Comparison of ENCODE assay signal across 8 mouse cellular contexts in genomic region chr15:78174887-78175245, GRCm38 (mm10). TPM values are rescaled to one million over a fixed set of nuclear protein-coding genes. Genes with fewer than 3 reads are reported as not detected.
DNase-seq lines count a peak whose midpoint lies in the region; ATAC-seq and TF ChIP-seq lines count a peak whose summit lies in the region.

No protein-coding gene starts in this region.

- peak overlapping the region; percentile 47 for H3K4me3 ChIP-seq in heart, embryonic 12.5 days
- H3K4me3 ChIP-seq in G1E (ENCODE audit: low read depth, low read length) = peak overlapping the region; percentile 90
- peak overlapping the region; percentile 84 for H3K4me3 ChIP-seq in hindbrain, embryonic 10.5 days
- H3K4me3 ChIP-seq in midbrain, embryonic 10.5 days = peak overlapping the region; percentile 79

- H3K9ac ChIP-seq in heart, embryonic 12.5 days = 0 out of 2 replicates have a peak overlapping the region, but pooled peaks have one; percentile 60

- WGBS in heart, embryonic 12.5 days = 73% methylated on average over 6 of the region's 6 CpGs
- WGBS in hindbrain, embryonic 10.5 days = 77% methylated on average over 6 of the region's 6 CpGs
- 76% methylated on average over 6 of the region's 6 CpGs for WGBS in midbrain, embryonic 10.5 days

- TF ChIP-seq CTCF in G1E (IDR thresholded peaks at IDR 0.05; ENCODE audit: low read depth, low read length) = no peak

- no peak for DNase-seq in heart, postnatal 10 days
- no peak for DNase-seq in G1E (ENCODE audit: low spot score)
- no peak for DNase-seq in hindbrain, embryonic 10.5 days (ENCODE audit: low spot score)
- DNase-seq in midbrain, embryonic 10.5 days (ENCODE audit: low spot score) = no peak
- DNase-seq in layer of hippocampus, postnatal 36 days = no peak
- DNase-seq in embryo, embryonic 10.5 days (ENCODE audit: low spot score) = no peak
- no peak for DNase-seq in cerebellum, adult 8-10 months

- no peak for ATAC-seq in heart, embryonic 12.5 days (ENCODE audit: insufficient number of reproducible peaks, low FRiP score)
- no peak for ATAC-seq in G1E (ENCODE audit: extremely low read depth, insufficient number of reproducible peaks, low FRiP score, poor library complexity, severe bottlenecking)

- H3K36me3 ChIP-seq in heart, embryonic 12.5 days = no peaks in the 10 kb centered on the region
- H3K36me3 ChIP-seq in G1E (replicated peaks) = peaks cover 26% of the 10 kb centered on the region
- 0 out of 2 replicates have a peak, but pooled peaks cover 8% of the 10 kb centered on the region for H3K36me3 ChIP-seq in hindbrain, embryonic 10.5 days
- peaks cover 10% of the 10 kb centered on the region for H3K36me3 ChIP-seq in midbrain, embryonic 10.5 days

- peaks cover 16% of the 10 kb centered on the region for H3K27me3 ChIP-seq in heart, embryonic 12.5 days (replicated peaks)
- peaks cover 13% of the 10 kb centered on the region for H3K27me3 ChIP-seq in G1E (ENCODE audit: insufficient read depth, low read length)
- H3K27me3 ChIP-seq in hindbrain, embryonic 10.5 days (ENCODE audit: insufficient read depth, poor library complexity, severe bottlenecking) = no peaks in the 10 kb centered on the region
- no peaks in the 10 kb centered on the region for H3K27me3 ChIP-seq in midbrain, embryonic 10.5 days (ENCODE audit: low read depth, poor library complexity, severe bottlenecking)

- intact Hi-C loops in heart, postnatal 10 days (cut with DNase I) = loop anchor here (5.0 kb wide), 3 partner anchors 203 to 357 kb away; partner anchors contain the start of genes C1qtnf6 and Eif3d

- H3K27ac ChIP-seq in heart, embryonic 12.5 days (ENCODE audit: poor library complexity, severe bottlenecking) = no peak overlapping the region
- H3K27ac ChIP-seq in hindbrain, embryonic 10.5 days = peak overlapping the region; percentile 88
- peak overlapping the region; percentile 90 for H3K27ac ChIP-seq in midbrain, embryonic 10.5 days (replicated peaks)

- H3K4me2 ChIP-seq in heart, embryonic 12.5 days = peak overlapping the region; percentile 90

- H3K9me3 ChIP-seq in heart, embryonic 12.5 days (replicated peaks) = no peaks in the 10 kb centered on the region
- no peaks in the 10 kb centered on the region for H3K9me3 ChIP-seq in G1E (replicated peaks)
- H3K9me3 ChIP-seq in hindbrain, embryonic 10.5 days = no peaks in the 10 kb centered on the region
- H3K9me3 ChIP-seq in midbrain, embryonic 10.5 days (replicated peaks) = no peaks in the 10 kb centered on the region

- H3K4me1 ChIP-seq in heart, embryonic 12.5 days (replicated peaks) = peaks cover 17% of the 10 kb centered on the region
- peaks cover 45% of the 10 kb centered on the region for H3K4me1 ChIP-seq in G1E (ENCODE audit: insufficient read depth, low read depth, low read length)
- peaks cover 52% of the 10 kb centered on the region for H3K4me1 ChIP-seq in hindbrain, embryonic 10.5 days (replicated peaks)
- H3K4me1 ChIP-seq in midbrain, embryonic 10.5 days = peaks cover 45% of the 10 kb centered on the region

RNA-seq across cellular contexts. Expression of gene Ift27, which starts 1.0 kb away (rescaled TPM):
- 34.4 and 38.0 TPM in 2 replicates for polyA plus RNA-seq in heart, embryonic 12.5 days (2016; fragmentation: Nextera tagmentation; extraction: Ambion mirVana)
- total RNA-seq in heart, postnatal 10 days (2021) = 10 to 100 TPM; 14.2 to 20.7 TPM
- total RNA-seq in G1E (2014; fragmentation: Nextera tagmentation) = 15.4 and 16.7 TPM in 2 replicates
- 15.7 and 17.8 TPM in 2 replicates for total RNA-seq in G1E (2017)
- 97.5 and 143 TPM in 2 replicates for polyA plus RNA-seq in G1E (2012)
- polyA plus RNA-seq in hindbrain, embryonic 10.5 days (2016; fragmentation: Nextera tagmentation; extraction: Ambion mirVana) = 156 and 171 TPM in 2 replicates
- polyA plus RNA-seq in midbrain, embryonic 10.5 days (2016; fragmentation: Nextera tagmentation; extraction: Ambion mirVana) = 172 and 181 TPM in 2 replicates
- total RNA-seq in layer of hippocampus, postnatal 36 days (2021) = 10 to 100 TPM; 19.9 to 20.3 TPM

RNA-seq across cellular contexts. Expression of gene Pvalb, which starts 31.3 kb away (rescaled TPM):
- polyA plus RNA-seq in heart, embryonic 12.5 days (2016; fragmentation: Nextera tagmentation; extraction: Ambion mirVana) = 0.21 and 0.49 TPM in 2 replicates
- total RNA-seq in heart, postnatal 10 days (2021) = not detected
- total RNA-seq in G1E (2014; fragmentation: Nextera tagmentation) (not detected in 2 replicates), G1E (2017) (not detected in 2 replicates)
- polyA plus RNA-seq in G1E (2012) = not detected in 2 replicates
- polyA plus RNA-seq in hindbrain, embryonic 10.5 days (2016; fragmentation: Nextera tagmentation; extraction: Ambion mirVana) = 0.39 and 0.52 TPM in 2 replicates
- polyA plus RNA-seq in midbrain, embryonic 10.5 days (2016; fragmentation: Nextera tagmentation; extraction: Ambion mirVana) = 0.12 TPM in 1 of 2 replicates, not detected in the other
- total RNA-seq in layer of hippocampus, postnatal 36 days (2021) = 10 to 100 TPM; 52.0 to 62.7 TPM

RNA-seq across cellular contexts. Expression of gene Cacng2, which starts 55.0 kb away (rescaled TPM):
- polyA plus RNA-seq in heart, embryonic 12.5 days (2016; fragmentation: Nextera tagmentation; extraction: Ambion mirVana) = not detected in 2 replicates
- total RNA-seq in heart, postnatal 10 days (2021) = not detected
- total RNA-seq in G1E (2014; fragmentation: Nextera tagmentation) (not detected in 2 replicates), G1E (2017) (under 0.01 and 0.05 TPM in 2 replicates)
- polyA plus RNA-seq in G1E (2012) = not detected in 2 replicates
- polyA plus RNA-seq in hindbrain, embryonic 10.5 days (2016; fragmentation: Nextera tagmentation; extraction: Ambion mirVana) = 0.24 and 0.92 TPM in 2 replicates
- 0.22 and 0.60 TPM in 2 replicates for polyA plus RNA-seq in midbrain, embryonic 10.5 days (2016; fragmentation: Nextera tagmentation; extraction: Ambion mirVana)
- total RNA-seq in layer of hippocampus, postnatal 36 days (2021) = 10 to 100 TPM; 36.1 to 37.5 TPM
